Mouse (Mus musculus) urinary bladder, postnatal 36 days (tissue): ENCODE measurements around the gene Kcnq1.

ENCODE experiments used
- DNase-seq, 2 experiments: peaks; one replicate each; pipeline ENCODE4 v3.0.0; 2022; ENCODE audit warnings: low spot score in 2 of 2, mixed read lengths in 1 of 2

Gene Kcnq1

DNA sequence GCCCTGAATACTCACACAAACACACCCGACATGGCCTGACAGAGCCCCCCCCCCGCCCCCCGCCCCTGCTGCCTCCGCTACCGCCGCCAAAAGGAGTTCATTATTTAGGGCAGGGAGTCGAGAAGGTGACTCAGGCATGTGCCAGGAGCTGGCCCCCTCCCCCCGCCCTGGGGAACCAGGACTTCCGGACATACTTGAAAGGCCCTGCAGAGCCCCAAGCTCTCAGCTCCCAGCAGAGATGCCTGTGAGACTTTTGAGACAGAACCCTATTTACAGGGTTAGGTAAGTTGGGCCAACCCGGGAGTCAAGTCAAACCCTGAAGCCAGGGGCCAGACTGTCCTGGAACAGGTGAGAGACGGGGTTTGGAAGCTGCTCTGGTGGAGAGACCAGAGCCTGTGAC is 355.8 kb downstream of the Kcnq1 start:
- no peak for DNase-seq

DNA sequence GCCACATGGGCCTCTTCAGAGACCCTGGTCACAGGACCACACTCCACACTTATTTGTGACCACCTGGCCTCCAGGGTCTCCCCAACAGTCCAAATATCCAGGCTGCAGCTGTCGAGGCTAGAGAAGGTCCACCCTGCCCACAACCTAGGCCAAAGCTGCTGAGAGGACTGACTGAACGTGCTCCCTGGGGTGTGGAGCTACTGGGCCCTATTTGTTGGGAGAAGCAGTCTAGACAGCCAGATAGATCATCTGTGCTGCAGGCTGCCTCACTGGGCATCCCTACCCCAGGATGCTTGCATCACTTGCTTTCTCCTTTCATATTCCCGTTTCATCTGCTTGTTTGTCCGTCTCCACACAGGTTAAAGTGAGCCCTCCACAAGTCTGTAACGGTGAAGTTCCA is 356.4 kb downstream of the Kcnq1 start:
- no peak for DNase-seq

DNA sequence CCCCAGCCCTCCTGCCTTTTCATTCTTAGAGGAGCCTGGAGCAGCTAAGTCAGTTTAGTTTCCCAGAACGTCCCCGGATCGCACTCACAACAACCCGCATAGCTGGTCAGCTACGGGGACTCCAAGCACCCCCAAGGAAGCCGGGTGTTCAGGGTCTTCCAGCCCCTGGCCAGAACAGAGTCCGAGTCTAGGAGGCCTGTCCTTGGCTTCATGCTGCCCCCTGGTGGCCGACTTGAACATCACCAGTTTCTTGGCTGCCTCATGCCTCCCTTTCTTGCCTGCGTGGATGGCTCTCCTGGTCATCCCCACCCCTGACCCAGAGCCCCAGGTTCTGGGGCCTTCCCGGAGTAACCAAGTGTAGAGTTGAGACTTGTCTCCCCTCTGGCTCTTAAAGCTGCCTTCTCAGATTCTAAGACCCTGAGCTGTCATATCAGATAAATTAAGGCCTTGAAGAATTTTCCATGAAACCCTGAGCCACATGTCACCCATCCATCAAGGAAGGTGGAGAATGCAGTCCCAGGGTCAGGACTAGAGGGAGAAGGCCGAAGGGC is 357.8 kb downstream of the Kcnq1 start:
- DNase-seq: peak; percentile 67 to 80

DNA sequence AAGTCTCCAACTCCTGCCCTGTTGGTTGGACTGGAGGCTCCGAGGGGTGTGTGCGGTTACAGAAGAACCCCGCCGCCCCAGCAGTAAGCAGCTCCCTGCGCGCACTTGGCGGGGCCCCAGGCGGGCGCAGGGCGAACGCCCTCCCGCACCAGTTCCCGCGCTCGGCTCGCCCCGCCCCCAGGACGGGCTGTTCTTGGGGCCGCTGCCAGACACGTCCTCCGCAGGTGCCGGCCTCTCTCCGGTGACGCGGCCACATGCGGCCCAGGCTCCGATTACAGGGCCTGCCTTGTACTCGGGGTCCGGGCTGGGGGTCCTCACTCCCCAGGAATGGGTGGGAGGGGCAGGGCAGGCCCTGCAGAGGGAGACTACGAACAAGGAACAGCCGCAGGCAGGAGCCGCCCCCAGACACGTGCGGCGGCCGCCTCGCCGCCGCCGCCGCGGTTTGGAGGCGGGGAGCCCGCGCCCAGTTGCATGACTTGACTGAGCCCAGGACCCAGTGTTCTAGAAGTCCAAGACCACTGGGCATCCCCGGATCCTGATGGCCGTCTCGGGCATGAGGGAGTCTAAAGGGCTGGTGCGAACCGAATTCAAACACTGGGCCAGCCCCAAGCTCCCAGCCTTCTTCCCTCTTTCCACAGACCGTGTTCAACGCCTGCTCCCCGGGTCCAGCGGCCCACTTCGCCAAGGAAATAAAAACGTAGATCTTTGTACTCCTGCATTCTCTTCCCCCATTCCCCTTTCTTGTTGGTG is 358.8 kb downstream of the Kcnq1 start:
- no peak for DNase-seq

- DNase-seq: peak; percentile 70 to 75
Observed at GRCm38 (mm10) chr7:143466099-143466677, 360.0 kb downstream of the Kcnq1 start.

DNA sequence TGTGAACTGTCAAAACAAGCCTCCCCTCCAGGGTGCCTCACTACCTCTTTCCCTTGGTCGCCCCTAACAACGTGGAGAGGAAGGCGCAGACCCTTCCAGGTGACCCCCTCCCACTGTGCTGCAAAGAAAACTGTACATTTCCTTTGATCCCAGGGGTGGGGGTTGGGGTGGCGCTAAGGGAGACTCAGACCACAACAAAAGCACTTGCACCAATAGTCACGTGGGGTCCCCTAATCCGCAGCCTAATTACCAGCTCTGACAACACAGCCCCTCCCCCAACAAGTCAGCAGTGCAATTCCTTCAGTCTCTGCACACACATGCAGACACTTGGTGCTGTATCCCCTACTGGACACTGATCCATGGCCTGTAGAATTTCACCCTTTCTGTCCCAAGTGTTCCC is 361.6 kb downstream of the Kcnq1 start:
- DNase-seq: no peak

- DNase-seq: peak; percentile 56 to 75
Observed at GRCm38 (mm10) chr7:143469946-143470345, 363.8 kb downstream of the Kcnq1 start.

DNA sequence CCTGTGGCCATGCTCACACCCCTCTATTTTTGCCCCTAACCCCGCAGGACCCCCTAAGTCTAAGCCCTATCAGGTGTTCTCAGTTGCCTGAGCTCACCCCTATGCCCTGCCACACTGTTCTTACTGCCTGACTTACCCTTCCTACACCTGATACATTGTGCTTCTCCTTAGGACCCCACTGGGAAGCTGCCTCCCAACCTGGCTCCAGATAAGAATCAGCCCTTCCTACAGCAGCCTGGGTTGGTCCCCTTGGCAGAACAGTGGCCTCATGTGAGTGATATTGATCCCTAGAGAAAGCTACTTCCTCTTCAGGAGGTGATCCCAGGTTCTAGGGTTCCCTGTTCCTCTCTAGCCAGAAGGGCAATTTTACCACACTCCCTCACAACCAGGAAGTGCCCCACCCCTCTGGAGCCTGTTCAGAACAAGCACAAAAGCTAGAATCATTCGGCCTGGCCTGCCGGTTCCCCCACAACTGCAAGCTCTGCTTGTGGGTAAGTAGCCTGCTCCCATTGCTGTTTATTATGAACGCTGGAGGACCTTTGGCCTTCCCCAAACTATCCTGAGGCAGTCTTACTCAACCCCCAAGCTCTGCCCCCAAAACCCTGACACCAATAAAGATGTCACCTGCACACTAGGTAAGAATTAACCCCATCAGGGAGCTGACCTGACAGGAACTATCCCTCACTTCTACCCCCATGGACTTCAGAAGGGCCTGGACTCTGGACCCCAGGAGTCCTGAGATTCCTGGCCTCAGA is 367.4 kb downstream of the Kcnq1 start, which contains the start of gene Slc22a18:
Slc22a18 (plus strand) TSS at position 390 of the 755 bp plus-strand sequence.
- peak; percentile 68 to 72 for DNase-seq

DNA sequence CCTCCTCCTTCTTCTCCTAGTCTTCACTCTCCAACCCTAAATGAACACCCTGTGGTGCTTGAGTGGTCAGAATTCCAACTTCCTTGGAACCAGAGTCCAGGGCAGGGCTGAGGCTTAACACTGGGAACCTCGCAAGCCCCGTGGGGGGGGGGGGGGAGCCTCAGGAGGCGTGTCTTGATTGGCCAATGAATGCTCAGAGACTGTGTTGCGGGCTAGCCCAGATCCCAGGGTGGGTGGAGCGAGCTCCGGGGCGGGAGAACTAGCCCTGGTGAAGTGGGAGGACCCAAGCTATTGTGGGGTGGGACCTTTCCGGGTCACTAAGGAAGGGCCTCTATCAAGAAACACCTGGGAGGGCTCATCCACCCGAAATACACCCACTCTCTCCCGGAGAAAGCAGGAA is 368.6 kb downstream of the Kcnq1 start:
- DNase-seq: no peak

GRCm38 (mm10) chr7:143475876-143476275 is 369.7 kb downstream of the Kcnq1 start:
- peak in 1 of 2 experiments; percentile 47 for DNase-seq
